ENCODE assay signal across 12 mouse cellular contexts in the genomic region with DNA sequence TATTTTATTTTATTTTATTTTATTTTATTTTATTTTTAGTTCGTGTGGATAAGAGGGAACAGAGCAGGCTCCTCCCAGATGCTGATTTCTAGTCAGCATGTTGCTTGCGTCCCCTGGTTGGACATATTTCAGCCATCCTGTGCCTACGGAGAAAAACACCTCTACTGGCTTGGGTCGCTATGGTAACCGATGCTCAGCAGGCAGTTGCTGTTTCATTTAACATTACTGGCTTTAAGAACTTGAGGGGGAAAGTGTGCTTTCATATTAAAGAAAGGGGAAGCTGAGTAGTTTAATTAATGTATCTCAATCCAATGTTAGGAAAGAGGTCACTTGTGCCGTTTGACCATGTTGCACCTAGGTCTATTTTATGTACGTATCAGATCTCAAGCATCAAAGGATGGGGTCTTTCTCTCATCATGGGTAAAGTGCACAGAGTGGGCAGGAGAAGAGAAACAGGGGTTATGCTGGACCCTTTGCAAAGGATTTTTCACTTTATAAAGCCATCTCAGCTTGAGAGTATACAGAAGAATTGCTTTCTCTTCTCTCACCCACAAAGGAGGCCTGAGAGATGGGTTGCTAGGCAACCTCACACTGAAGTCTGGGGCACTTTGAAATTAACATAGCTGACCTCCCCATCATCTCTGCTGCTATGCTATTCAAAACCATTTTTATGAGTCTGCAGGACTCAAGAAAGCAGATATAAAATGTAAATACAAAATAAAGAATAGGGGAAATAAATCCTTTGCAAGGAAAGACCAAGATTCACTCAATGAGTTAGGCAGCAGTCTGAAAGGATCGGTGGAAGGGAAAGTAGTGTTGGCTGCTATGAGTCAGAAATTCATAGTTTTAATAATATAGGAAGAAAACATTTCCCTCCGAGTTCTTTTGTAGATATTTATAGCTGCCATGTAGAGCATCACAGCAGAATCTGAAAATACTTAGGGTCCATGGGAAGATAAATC. TPM values are rescaled to one million over a fixed set of nuclear protein-coding genes. Genes with fewer than 3 reads are reported as not detected.
DNase-seq lines count a peak whose midpoint lies in the region; ATAC-seq lines count a peak whose summit lies in the region.
"Had no signal": no experiment of that assay in that cellular context is flagged by ENCODE, and none has a peak within 500 bp of the region (broad histone marks: within the 10 kb centered on the region; RNA-seq: fewer than 3 reads in every experiment).

No protein-coding gene starts in this region.

- H3K4me3 ChIP-seq in neural tube, embryonic 11.5 days (ENCODE audit: low read depth, low read length), result no peak overlapping the region
- peak overlapping the region; percentile 11; the same call in 1 of the 2 replicates for H3K4me3 ChIP-seq in forebrain, embryonic 12.5 days (replicated peaks)
- no peak overlapping the region for H3K4me3 ChIP-seq in kidney, embryonic 14.5 days (ENCODE audit: low read length)
- H3K4me3 ChIP-seq: embryonic facial prominence, embryonic 12.5 days had no signal

- H3K36me3 ChIP-seq in neural tube, embryonic 11.5 days (ENCODE audit: control insufficient read depth, insufficient read depth, low read length), result no peaks in the 10 kb centered on the region
- no peaks in the 10 kb centered on the region for H3K36me3 ChIP-seq in forebrain, embryonic 12.5 days (replicated peaks)
- no peaks in the 10 kb centered on the region for H3K36me3 ChIP-seq in kidney, embryonic 14.5 days (ENCODE audit: control insufficient read depth, insufficient read depth, low read length)
- H3K36me3 ChIP-seq: embryonic facial prominence, embryonic 12.5 days had no signal

- H3K9me3 ChIP-seq in neural tube, embryonic 11.5 days (ENCODE audit: control insufficient read depth, low read length), result no peaks in the 10 kb centered on the region
- H3K9me3 ChIP-seq in forebrain, embryonic 12.5 days, result no peaks in the 10 kb centered on the region
- H3K9me3 ChIP-seq in kidney, embryonic 14.5 days (ENCODE audit: control insufficient read depth, low read length), result no peaks in the 10 kb centered on the region
- H3K9me3 ChIP-seq: embryonic facial prominence, embryonic 12.5 days had no signal

- H3K27me3 ChIP-seq in neural tube, embryonic 11.5 days (ENCODE audit: control insufficient read depth, insufficient read depth, low read length), result no peaks in the 10 kb centered on the region
- no peaks in the 10 kb centered on the region for H3K27me3 ChIP-seq in forebrain, embryonic 12.5 days
- H3K27me3 ChIP-seq in kidney, embryonic 14.5 days (ENCODE audit: control insufficient read depth, insufficient read depth, low read length), result no peaks in the 10 kb centered on the region
- H3K27me3 ChIP-seq: embryonic facial prominence, embryonic 12.5 days had no signal

- H3K4me1 ChIP-seq in neural tube, embryonic 11.5 days (ENCODE audit: control insufficient read depth, insufficient read depth, low read length), result peaks cover 10% of the 10 kb centered on the region
- H3K4me1 ChIP-seq in forebrain, embryonic 12.5 days, result peaks cover 43% of the 10 kb centered on the region
- no peaks in the 10 kb centered on the region for H3K4me1 ChIP-seq in kidney, embryonic 14.5 days (ENCODE audit: control insufficient read depth, insufficient read depth, low read length)

- intact Hi-C loops in left cerebral cortex, postnatal 4 days (cut with DNase I), result loop anchor here (10.0 kb wide), 1 partner anchor 243 kb away; no protein-coding TSS in a partner anchor

- DNase-seq in neural tube, embryonic 11.5 days (ENCODE audit: low spot score), result peak; percentile 62
- DNase-seq in neural tube, embryonic 10.5 days (ENCODE audit: extremely low spot score, low spot score), result no peak
- peak; percentile 20 for DNase-seq in left cerebral cortex, postnatal 4 days
- peak; percentile 59 for DNase-seq in retina, embryonic 14.5 days (ENCODE audit: low spot score)
- DNase-seq in lung, postnatal 36 days, result no peak
- DNase-seq in urinary bladder, postnatal 14 days (ENCODE audit: low spot score), result no peak
- DNase-seq: gastrocnemius, postnatal 10 days; heart, postnatal 10 days; liver had no signal

- H3K4me2 ChIP-seq in neural tube, embryonic 11.5 days (ENCODE audit: low read depth), result peak overlapping the region; percentile 34; the same call in 1 of the 2 replicates
- peak overlapping the region; percentile 42 for H3K4me2 ChIP-seq in forebrain, embryonic 12.5 days
- no peak overlapping the region for H3K4me2 ChIP-seq in kidney, embryonic 14.5 days (replicated peaks; ENCODE audit: low read depth, low read length)
- H3K4me2 ChIP-seq: embryonic facial prominence, embryonic 12.5 days had no signal

- H3K27ac ChIP-seq in neural tube, embryonic 11.5 days (ENCODE audit: low read depth, low read length), result peak overlapping the region; percentile 70; the same call in 1 of the 2 replicates
- peak overlapping the region; percentile 87 for H3K27ac ChIP-seq in forebrain, embryonic 12.5 days
- H3K27ac ChIP-seq in kidney, embryonic 14.5 days (ENCODE audit: low read depth, low read length), result no peak overlapping the region
- H3K27ac ChIP-seq: embryonic facial prominence, embryonic 12.5 days had no signal

- 41% methylated on average over 9 of the region's 9 CpGs for WGBS in neural tube, embryonic 11.5 days
- 20% methylated on average over 9 of the region's 9 CpGs for WGBS in forebrain, embryonic 12.5 days
- 73% methylated on average over 9 of the region's 9 CpGs for WGBS in kidney, embryonic 14.5 days

- no peak overlapping the region for H3K9ac ChIP-seq in neural tube, embryonic 11.5 days (ENCODE audit: low read length)
- H3K9ac ChIP-seq in forebrain, embryonic 12.5 days, result no peak overlapping the region
- H3K9ac ChIP-seq in kidney, embryonic 14.5 days (ENCODE audit: low read depth, low read length), result no peak overlapping the region
- H3K9ac ChIP-seq: embryonic facial prominence, embryonic 12.5 days had no signal

- ATAC-seq in neural tube, embryonic 11.5 days (ENCODE audit: insufficient read depth, low FRiP score, low TSS enrichment), result peak; percentile 78
- ATAC-seq in forebrain, embryonic 12.5 days (ENCODE audit: low FRiP score), result peak; percentile 78
- ATAC-seq in kidney, embryonic 14.5 days (ENCODE audit: low FRiP score, low TSS enrichment), result no peak

RNA-seq across cellular contexts. Expression of gene Galnt3, which starts 53.4 kb away (rescaled TPM):
- polyA plus RNA-seq in neural tube, embryonic 11.5 days (2014; fragmentation: Nextera tagmentation; extraction: Ambion mirVana), result 0.34 and 0.45 TPM in 2 replicates
- polyA plus RNA-seq in forebrain, embryonic 12.5 days (2016; fragmentation: Nextera tagmentation; extraction: Ambion mirVana), result 0.73 and 1.3 TPM in 2 replicates
- 1 to 10 TPM; 4.0 to 4.5 TPM for total RNA-seq in left cerebral cortex, postnatal 4 days (2021)
- 7.0 and 9.4 TPM in 2 replicates for polyA plus RNA-seq in kidney, embryonic 14.5 days (2014; fragmentation: Nextera tagmentation; extraction: Ambion mirVana)
- total RNA-seq: heart, postnatal 10 days had no signal

Comparison
In these comparisons a context has a peak if more than half of its experiments do, and no peak if none do; other contexts are left out.
1. DNase-seq: peak in neural tube, embryonic 11.5 days (single experiment), left cerebral cortex, postnatal 4 days (single experiment) and retina, embryonic 14.5 days (single experiment); none in neural tube, embryonic 10.5 days (single experiment), lung, postnatal 36 days (single experiment) and urinary bladder, postnatal 14 days (single experiment).